Mouse (Mus musculus): ENCODE measurements at regions not wholly inside any gene's neighbourhood (a gene's known extent, or its start where the extent isn't known, plus 50 kb on each side); places are given as distances from the start of the nearest gene placed in this dataset.
A peak's percentile ranks its signal among the peaks of the same experiment; 100 is the strongest.

GRCm38 (mm10) chr4:125265575-125265974, 137.9 kb upstream of the Zc3h12a start:
- peak; percentile 8 for DNase-seq

GRCm38 (mm10) chr4:125265065-125265464, 137.4 kb upstream of the Zc3h12a start:
- no peak for DNase-seq

GRCm38 (mm10) chr4:125261547-125261946, 133.9 kb upstream of the Zc3h12a start:
- no peak for DNase-seq

- no peak for DNase-seq
These were observed 131.7 kb upstream of the Zc3h12a start for GRCm38 (mm10) chr4:125259306-125259705.

- DNase-seq = no peak
These were observed 130.3 kb upstream of the Zc3h12a start for GRCm38 (mm10) chr4:125257916-125258315.

- no peak for DNase-seq
These were observed 125.5 kb upstream of the Zc3h12a start for GRCm38 (mm10) chr4:125253161-125253560.

GRCm38 (mm10) chr4:125252228-125252627, 124.6 kb upstream of the Zc3h12a start:
- no peak for DNase-seq

- no peak for DNase-seq
These were observed 121.4 kb upstream of the Zc3h12a start for GRCm38 (mm10) chr4:125249061-125249460.

GRCm38 (mm10) chr4:125246171-125246570, 118.5 kb upstream of the Zc3h12a start:
- DNase-seq = no peak

GRCm38 (mm10) chr4:125242512-125242911, 114.9 kb upstream of the Zc3h12a start:
- no peak for DNase-seq

- DNase-seq = no peak
These were observed 114.1 kb upstream of the Zc3h12a start for GRCm38 (mm10) chr4:125241577-125242262.

GRCm38 (mm10) chr4:125231711-125232260, 104.1 kb upstream of the Zc3h12a start:
- DNase-seq = peak; percentile 8

- DNase-seq = no peak
These were observed 99.6 kb upstream of the Zc3h12a start for GRCm38 (mm10) chr4:125227194-125227593.

- peak; percentile 31 for DNase-seq
These were observed 95.3 kb upstream of the Zc3h12a start for GRCm38 (mm10) chr4:125222922-125223321.

- peak; percentile 9 for DNase-seq
These were observed 92.7 kb upstream of the Zc3h12a start for GRCm38 (mm10) chr4:125220314-125220713.

GRCm38 (mm10) chr4:125219209-125219608, 91.6 kb upstream of the Zc3h12a start:
- DNase-seq = no peak

GRCm38 (mm10) chr4:125214306-125214705, 86.7 kb upstream of the Zc3h12a start:
- no peak for DNase-seq

GRCm38 (mm10) chr4:125212176-125212530, 84.5 kb upstream of the Zc3h12a start:
- no peak for DNase-seq

GRCm38 (mm10) chr4:125211459-125212175, 84.0 kb upstream of the Zc3h12a start:
- no peak for DNase-seq

- DNase-seq = no peak
These were observed 83.1 kb upstream of the Zc3h12a start for GRCm38 (mm10) chr4:125210719-125211118.

GRCm38 (mm10) chr4:125208136-125208915, 80.7 kb upstream of the Zc3h12a start:
- no peak for DNase-seq

- DNase-seq = no peak
These were observed 75.9 kb upstream of the Zc3h12a start for GRCm38 (mm10) chr4:125203521-125203920.

GRCm38 (mm10) chr4:125201638-125202325, 74.1 kb upstream of the Zc3h12a start:
- DNase-seq = no peak
